Mouse (Mus musculus) kidney, postnatal 36 days (tissue): ENCODE results near the gene Mmel1.
A peak's percentile ranks its signal among the peaks of the same experiment; 100 is the strongest.

Experiments
- DNase-seq, 2 experiments: peaks; one replicate each; pipeline ENCODE4 v3.0.0; 2021 to 2022; ENCODE audit warnings: mixed read lengths in 2 of 2

The Mmel1 gene

GRCm38 (mm10) chr4:154908490-154908889, 39.1 kb downstream of the Mmel1 start:
- DNase-seq, result no peak

GRCm38 (mm10) chr4:154910606-154911522, 41.5 kb downstream of the Mmel1 start:
- DNase-seq, result peak in 1 of 2 experiments; percentile 24

GRCm38 (mm10) chr4:154911644-154912043, 42.3 kb downstream of the Mmel1 start:
- no peak for DNase-seq

GRCm38 (mm10) chr4:154913845-154914244, 44.5 kb downstream of the Mmel1 start:
- no peak for DNase-seq

- DNase-seq, result no peak
Observed at GRCm38 (mm10) chr4:154914252-154914651, 44.9 kb downstream of the Mmel1 start.

GRCm38 (mm10) chr4:154914707-154915106, 45.3 kb downstream of the Mmel1 start:
- DNase-seq, result peak; percentile 54 to 56

GRCm38 (mm10) chr4:154915286-154915685, 45.9 kb downstream of the Mmel1 start:
- DNase-seq, result peak; percentile 31 to 50

GRCm38 (mm10) chr4:154916662-154917061, 47.3 kb downstream of the Mmel1 start:
- DNase-seq, result no peak

GRCm38 (mm10) chr4:154922291-154922690, 52.9 kb downstream of the Mmel1 start:
- DNase-seq, result no peak

GRCm38 (mm10) chr4:154922931-154923330, 53.5 kb downstream of the Mmel1 start:
- no peak for DNase-seq

GRCm38 (mm10) chr4:154925413-154925812, 56.0 kb downstream of the Mmel1 start:
- peak in 1 of 2 experiments; percentile 66 for DNase-seq

GRCm38 (mm10) chr4:154926969-154927898, 57.8 kb downstream of the Mmel1 start:
- no peak for DNase-seq

- peak; percentile 49 to 59 for DNase-seq
Observed at GRCm38 (mm10) chr4:154927899-154928337, 58.5 kb downstream of the Mmel1 start.

- no peak for DNase-seq
Observed at GRCm38 (mm10) chr4:154928395-154929087, 59.2 kb downstream of the Mmel1 start, which contains the start of gene Tnfrsf14. Gene Tnfrsf14 (minus strand): TSS chr4:154928563.

- peak; percentile 32 to 51 for DNase-seq
Observed at GRCm38 (mm10) chr4:154929088-154929660, 59.8 kb downstream of the Mmel1 start.

- DNase-seq, result no peak
Observed at GRCm38 (mm10) chr4:154933306-154933907, 64.0 kb downstream of the Mmel1 start.

- no peak for DNase-seq
Observed at GRCm38 (mm10) chr4:154934800-154935199, 65.4 kb downstream of the Mmel1 start.

GRCm38 (mm10) chr4:154935788-154936187, 66.4 kb downstream of the Mmel1 start:
- DNase-seq, result no peak

- DNase-seq, result no peak
Observed at GRCm38 (mm10) chr4:154936542-154937255, 67.3 kb downstream of the Mmel1 start.

- no peak for DNase-seq
Observed at GRCm38 (mm10) chr4:154937746-154938145, 68.4 kb downstream of the Mmel1 start.

GRCm38 (mm10) chr4:154940156-154940555, 70.8 kb downstream of the Mmel1 start:
- DNase-seq, result no peak
